Mouse (Mus musculus) cerebellum, adult 11-12 months (tissue): ENCODE results near the gene Il4ra.
A peak's percentile ranks its signal among the peaks of the same experiment; 100 is the strongest.

ENCODE experiments used
- DNase-seq: peaks from one replicate; pipeline ENCODE4 v3.0.0; 2022

Il4ra gene

DNA sequence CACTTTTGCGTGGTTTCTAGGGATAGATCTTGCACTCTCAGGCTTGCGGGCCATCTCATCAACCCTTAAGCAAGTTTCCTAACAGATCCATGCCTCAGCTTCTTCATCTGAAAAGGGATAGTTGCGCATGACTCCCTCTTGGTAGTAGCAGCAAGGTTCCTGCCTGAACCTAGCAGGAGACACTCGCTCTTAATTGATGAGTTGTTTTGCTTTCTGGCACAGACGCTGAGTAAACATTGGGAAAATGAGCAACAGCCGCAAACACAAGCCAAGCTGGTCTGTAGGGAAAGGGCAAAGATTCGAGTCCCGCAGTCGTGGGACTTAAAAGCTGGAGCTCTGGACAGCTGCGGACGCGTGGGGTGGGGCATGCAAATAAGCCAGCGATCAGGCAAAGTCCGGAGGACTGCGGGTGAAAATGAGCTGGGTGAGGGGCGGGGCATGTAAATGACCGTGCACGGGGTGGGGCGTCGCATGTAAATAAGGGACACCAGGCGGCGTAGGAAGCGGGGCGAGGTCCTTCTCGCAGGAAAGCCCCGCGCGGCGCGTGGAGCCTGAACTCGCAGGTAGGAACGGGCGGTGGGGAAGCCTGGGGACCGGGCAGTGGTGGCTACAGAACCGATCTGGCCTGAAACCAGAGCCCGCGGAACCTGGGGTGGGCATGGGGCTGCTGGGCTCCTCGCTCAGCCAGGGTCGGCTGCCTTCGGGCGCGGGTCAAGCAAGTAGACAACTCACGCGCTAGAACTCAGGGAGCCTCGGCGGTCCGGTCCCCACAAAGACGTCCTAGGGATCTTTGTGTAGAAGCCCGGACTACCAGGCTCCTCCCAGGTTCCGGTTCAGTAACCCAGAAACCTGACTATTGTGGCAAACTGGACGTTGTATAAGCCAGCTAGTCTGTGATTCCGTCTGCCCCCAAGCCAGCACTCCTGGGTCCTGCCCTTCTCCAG lies at the start of gene Il4ra:
Gene Il4ra (plus strand): TSS at position 355 of the 944 bp plus-strand sequence.
- DNase-seq: peak; percentile 37

DNA sequence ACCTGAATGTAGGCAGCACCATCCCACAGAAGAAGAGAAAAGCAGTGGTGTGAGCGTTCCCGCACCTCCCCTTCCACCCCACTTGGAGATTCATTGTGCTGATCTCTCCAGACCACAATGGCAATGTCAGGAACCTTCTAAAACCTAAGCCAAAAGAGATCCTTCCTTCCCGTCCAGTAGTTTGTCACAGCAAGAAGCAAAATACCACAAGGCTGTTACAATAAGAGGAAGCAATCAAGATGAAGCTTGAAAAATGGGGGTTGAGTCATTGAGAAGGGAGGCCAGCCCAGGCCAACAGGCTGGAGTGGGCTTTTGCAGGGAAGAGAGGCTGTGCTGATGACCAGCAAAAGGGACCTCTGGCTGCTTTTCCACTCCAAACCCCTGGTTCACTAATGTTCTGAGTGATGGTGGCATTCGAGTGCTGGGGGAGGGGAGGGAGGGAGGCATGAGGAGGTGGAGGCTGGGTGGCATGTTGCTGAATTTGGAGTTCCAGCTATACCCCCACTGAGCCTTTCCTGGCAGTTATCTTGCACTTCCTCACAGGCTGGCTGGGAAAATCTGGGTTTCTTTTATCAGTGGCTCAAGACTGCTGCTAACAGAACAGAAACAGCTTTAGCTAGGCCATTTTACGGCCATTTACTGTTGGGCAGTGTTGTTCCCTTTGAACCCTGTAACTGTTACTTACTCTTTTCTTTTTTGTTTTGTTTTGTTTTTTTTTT lies 48.4 kb upstream of the Il4ra start:
- DNase-seq: no peak

- DNase-seq: no peak
These were observed 47.3 kb upstream of the Il4ra start for GRCm38 (mm10) chr7:125504618-125505017.

- no peak for DNase-seq
These were observed 46.4 kb upstream of the Il4ra start for GRCm38 (mm10) chr7:125505568-125505967.

GRCm38 (mm10) chr7:125507279-125507678 lies 44.6 kb upstream of the Il4ra start:
- no peak for DNase-seq

GRCm38 (mm10) chr7:125511432-125511831 lies 40.5 kb upstream of the Il4ra start:
- DNase-seq: no peak

- DNase-seq: no peak
These were observed 40.1 kb upstream of the Il4ra start for GRCm38 (mm10) chr7:125511852-125512251.

GRCm38 (mm10) chr7:125515081-125515853 lies 36.7 kb upstream of the Il4ra start:
- no peak for DNase-seq

GRCm38 (mm10) chr7:125516723-125517122 lies 35.2 kb upstream of the Il4ra start:
- DNase-seq: no peak

DNA sequence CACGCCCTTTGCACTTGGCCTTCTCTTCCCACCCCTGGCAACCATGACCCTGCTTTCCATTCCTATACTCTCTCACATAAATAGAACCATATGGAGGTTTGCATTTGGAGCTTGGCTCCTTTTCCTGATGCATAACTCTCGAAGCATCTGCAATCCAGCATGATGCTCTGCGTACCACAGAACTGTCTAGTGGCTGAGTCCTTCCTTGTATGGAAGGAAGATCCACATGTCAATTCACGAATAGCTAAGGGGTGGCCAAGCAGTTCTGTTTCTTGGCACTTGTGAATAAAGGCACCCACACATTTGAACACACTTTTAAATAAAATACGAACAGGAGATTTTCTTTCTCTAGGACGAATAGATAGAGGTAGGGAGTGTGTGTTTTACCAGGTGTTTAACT lies 34.5 kb upstream of the Il4ra start:
- DNase-seq: no peak

- DNase-seq: no peak
These were observed 32.2 kb upstream of the Il4ra start for GRCm38 (mm10) chr7:125519715-125520114.

- no peak for DNase-seq
These were observed 28.9 kb upstream of the Il4ra start for GRCm38 (mm10) chr7:125523051-125523450.

DNA sequence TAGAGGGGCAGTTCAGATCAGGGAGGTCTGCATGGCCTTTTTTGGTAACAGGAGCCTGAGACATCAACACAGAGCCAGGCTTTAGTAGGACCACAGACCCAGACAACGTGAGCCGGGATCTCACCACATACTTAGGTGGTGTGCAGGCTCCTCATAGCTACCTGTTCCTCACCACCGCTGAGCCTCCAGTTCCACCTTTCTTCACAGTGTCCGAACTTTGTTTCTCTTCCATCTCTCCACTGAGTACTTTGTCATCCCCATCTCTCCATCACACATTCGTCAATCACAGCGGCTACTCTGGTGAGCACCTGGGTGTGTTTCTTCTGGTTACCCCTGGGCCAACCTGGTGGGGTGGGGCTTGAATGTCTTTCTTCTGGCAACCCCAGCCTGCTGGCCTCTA lies 24.7 kb upstream of the Il4ra start:
- no peak for DNase-seq

DNA sequence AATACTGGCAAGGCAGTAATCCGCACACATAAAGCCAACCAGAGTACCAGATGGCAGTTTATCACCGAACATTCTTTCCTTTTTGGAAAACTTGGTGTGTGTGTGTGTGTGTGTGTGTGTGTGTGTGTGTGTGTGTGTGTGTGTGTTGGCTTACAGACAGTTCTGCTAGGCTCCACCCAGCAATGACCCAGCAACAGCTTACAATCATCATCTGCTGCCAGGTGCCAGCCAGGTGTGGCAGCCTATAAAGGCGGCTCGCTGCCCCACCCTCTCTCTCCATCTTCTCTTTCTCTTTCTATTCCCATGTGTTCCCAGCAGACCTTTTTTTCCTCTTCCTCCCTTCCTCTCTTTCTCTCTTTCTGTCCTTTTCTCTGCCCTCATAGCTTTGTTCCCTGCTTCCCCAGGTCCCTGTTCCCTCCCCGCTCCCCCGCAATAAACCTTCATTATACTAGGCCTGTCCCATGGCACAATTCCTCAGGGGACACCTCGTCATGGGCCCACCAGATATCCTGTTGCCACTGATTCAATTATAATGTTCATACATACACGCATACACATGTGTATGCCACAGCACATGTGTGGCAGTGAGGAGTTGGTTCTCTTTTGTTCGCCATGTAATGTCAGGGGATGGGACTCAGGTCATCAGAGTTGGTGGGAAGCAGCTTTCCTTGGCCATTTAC lies 23.9 kb upstream of the Il4ra start:
- DNase-seq: no peak

DNA sequence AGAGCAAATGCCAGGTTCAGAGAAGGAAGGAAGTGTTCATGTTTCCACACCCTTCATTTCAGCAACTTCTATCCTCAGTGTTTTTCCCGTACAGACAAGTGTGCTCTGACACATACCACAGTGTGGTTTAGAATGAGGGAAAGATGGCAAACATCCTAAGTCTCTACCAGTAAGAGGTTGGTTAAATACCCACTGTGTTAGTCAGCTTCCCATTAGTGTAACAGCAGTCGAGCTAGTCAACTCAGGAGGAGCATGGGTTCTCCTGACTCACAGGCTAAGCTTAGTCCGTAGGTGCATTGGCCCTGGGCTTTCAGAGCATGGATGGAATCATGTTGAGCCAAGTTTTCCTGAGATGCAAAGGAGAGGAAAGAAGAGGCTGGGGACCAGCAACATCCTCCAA lies 12.6 kb upstream of the Il4ra start:
- no peak for DNase-seq

DNA sequence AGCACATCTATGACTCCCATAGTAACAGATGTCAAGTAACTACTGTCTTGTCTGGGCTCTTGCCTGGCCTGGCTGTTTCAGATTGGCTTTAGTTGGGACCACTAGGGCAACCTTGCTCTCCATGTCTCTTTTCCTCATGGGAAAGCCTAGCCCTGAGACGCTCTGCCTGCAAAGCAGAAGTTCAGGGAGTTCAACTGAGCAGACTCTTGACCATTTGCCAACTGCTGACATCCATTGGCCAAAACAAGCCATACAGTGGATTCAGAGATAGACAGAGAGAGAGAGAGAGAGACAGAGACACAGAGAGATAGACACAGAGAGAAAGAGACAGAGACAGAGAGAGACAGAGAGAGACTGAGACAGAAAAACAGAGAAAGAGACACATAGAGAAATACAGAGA lies 10.9 kb upstream of the Il4ra start:
- no peak for DNase-seq

DNA sequence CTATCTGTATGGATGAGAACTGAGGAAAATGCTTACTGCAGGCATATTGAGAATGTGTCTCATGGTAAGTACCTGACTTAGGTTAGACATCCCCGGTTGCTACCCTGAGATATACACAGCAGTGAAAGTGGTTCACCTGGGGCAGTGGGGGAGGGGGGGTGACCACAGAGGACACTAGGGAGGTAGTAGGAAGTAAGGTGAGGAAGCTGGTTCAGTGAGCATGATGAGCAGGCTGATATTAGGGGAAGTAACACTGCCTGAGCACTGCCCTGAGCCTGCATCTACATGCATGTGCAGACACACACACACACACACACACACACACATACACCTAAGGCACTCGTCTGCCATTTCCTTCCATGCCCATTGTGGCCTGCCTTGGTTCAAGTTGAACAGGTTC lies 10.1 kb upstream of the Il4ra start:
- no peak for DNase-seq

DNA sequence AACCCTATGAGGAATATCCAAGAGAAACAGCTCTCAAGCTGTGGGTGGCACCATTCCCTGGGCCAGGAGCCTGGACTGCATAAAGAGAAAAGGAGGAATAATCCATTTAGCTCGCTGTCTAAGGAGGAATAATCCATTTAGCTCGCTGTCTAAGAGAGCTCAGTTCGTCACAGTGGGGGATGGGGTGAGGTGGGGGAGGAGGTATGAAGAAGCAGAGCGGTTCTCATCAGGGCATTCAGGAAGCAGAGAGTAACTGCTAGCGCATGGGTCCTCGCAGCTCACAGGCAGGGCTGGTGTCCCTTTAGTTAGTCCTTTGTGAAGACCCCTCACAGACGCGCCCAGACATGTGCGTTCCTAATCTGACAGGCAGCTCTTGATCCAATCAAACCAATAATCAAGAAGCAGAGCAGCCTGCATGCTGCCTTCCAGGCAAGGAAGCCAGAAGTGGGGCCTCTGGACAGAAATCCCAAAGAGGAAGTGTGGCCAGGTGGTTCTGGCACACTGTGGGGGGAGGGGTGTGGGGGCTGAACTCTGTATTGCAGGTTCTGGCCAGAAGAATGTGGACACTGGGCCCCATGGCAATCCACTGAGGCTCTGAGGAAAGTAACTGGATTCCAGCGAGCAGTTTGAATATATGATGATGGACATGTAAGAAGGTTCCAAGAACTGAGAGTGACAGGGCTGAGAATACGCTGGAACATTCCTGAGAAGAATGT lies 9.4 kb upstream of the Il4ra start:
- no peak for DNase-seq

DNA sequence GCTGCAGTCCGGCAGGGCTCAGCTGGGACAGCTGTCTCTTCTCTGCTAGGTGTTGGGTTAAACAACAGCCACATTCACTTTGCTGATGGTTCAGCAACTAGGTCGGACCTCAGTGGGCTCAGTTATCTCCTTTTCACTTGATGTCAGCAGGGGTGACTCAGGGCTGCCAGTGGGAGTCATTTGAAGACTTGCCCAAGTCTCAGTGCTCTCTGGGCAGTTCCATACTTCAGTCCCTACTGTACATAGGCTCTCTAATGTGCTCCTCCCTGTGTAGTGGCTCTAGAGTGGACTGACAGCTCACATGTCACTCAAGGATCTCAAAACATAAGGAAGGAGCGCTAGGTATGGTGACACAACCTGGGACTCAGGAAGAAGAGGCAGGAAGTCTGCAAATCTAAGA lies 8.4 kb upstream of the Il4ra start:
- DNase-seq: no peak

DNA sequence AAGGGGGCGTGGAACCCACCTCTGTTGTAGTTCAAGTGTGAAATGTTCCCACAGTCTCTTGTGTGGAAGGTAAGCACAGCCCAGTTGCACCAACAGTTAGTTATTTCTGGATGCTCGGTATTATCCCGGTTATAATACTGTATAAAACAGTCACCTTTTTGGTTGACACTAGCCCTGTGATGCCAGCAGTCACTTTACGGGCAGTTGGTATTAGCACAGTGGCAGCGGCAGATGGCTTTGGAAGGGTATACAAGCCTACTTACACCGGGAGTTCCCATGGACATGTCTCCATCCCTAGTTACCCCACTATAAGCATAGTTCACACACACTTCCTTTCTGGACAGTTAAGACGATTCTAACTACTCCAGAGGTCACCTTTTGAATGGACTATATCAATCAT lies 6.6 kb upstream of the Il4ra start:
- DNase-seq: no peak

DNA sequence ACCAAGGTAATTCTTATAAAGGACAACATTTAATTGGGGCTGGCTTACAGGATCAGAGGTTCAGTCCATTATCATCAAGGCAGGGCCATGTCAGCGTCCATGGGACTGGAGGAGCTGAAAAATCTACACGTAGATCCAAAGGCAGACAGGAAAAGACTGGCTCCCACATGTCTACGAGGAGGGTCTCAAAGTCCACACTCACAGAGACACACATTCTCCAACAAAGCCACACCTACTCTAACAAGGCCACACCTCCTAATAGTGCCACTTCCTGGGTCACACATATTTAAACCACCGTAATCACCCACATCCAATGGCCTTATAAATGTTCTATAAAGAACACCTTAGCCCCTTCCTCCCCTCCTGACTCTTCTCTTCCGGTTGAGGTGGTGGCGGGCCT lies 5.2 kb upstream of the Il4ra start:
- no peak for DNase-seq

- no peak for DNase-seq
These were observed 2.0 kb upstream of the Il4ra start for GRCm38 (mm10) chr7:125549916-125550315.
